Mouse (Mus musculus) ES-E14 (cell line): ENCODE results near the gene Polr2j. TPM values are rescaled to one million over a fixed set of nuclear protein-coding genes. Genes with fewer than 3 reads are reported as not detected.
A peak's percentile ranks its signal among the peaks of the same experiment; 100 is the strongest.

Source experiments
- DNase-seq: peaks from one replicate; pipeline ENCODE4 v3.0.0-alpha.2; 2013; ENCODE audit warnings: low read depth, low spot score
- H3K27ac ChIP-seq: 2 replicates; pipeline ENCODE4 v1.5.1; 2012; ENCODE audit warnings: low read depth, mild to moderate bottlenecking, low read length, moderate library complexity, mixed read lengths; ENCODE audit not compliant: poor library complexity, insufficient read depth, severe bottlenecking
- H3K36me3 ChIP-seq: 2 replicates; pipeline ENCODE4 v1.6.1; 2012; ENCODE audit warnings: mild to moderate bottlenecking, low read length, moderate library complexity, mixed read lengths; ENCODE audit not compliant: control insufficient read depth, poor library complexity, insufficient read depth, severe bottlenecking
- H3K4me1 ChIP-seq, 2 experiments: fragments of 150-350 bp in 1 of 2; sonication (generic) in 1 of 2; 2 replicates each; pipeline ENCODE4 v1.6.1; 2012; ENCODE audit warnings: low read length in 2 of 2, mild to moderate bottlenecking in 1 of 2, mixed read lengths in 1 of 2; ENCODE audit not compliant: control insufficient read depth in 2 of 2, insufficient read depth in 2 of 2, poor library complexity in 1 of 2
- H3K4me3 ChIP-seq, 2 experiments: fragments of 150-350 bp in 1 of 2; sonication (generic) in 1 of 2; 2 replicates each; pipeline ENCODE4 v1.5.1; 2012; ENCODE audit warnings: low read length in 2 of 2, low read depth in 1 of 2, mild to moderate bottlenecking in 1 of 2, mixed read lengths in 1 of 2; ENCODE audit not compliant: insufficient read depth in 1 of 2, poor library complexity in 1 of 2, severe bottlenecking in 1 of 2
- H3K9ac ChIP-seq: 2 replicates; pipeline ENCODE4 v1.6.1; 2012; ENCODE audit warnings: low read depth, mild to moderate bottlenecking, low read length, mixed read lengths; ENCODE audit not compliant: poor library complexity, insufficient read depth, severe bottlenecking
- H3K9me3 ChIP-seq: fragments of 150-350 bp; sonication (generic); 2 replicates; pipeline ENCODE4 v1.6.1; 2012; ENCODE audit warnings: low read depth, mild to moderate bottlenecking, low read length; ENCODE audit not compliant: control insufficient read depth, insufficient read depth
- CHD2 ChIP-seq: IDR thresholded peaks from 2 replicates; pipeline ENCODE4 v1.6.1; 2014; ENCODE audit warnings: mild to moderate bottlenecking, low read depth, low read length, inconsistent platforms
- HCFC1 ChIP-seq: IDR thresholded peaks from 2 replicates; pipeline ENCODE4 v1.6.1; 2012; ENCODE audit warnings: low read length, inconsistent platforms, borderline replicate concordance; ENCODE audit not compliant: insufficient read depth
- MAFK ChIP-seq: IDR thresholded peaks from 2 replicates; pipeline ENCODE4 v1.6.1; 2014; ENCODE audit warnings: mild to moderate bottlenecking, low read depth, low read length, inconsistent platforms; ENCODE audit not compliant: insufficient read depth
- ZC3H11A ChIP-seq: IDR thresholded peaks from 2 replicates; pipeline ENCODE4 v1.6.1; 2012; ENCODE audit warnings: low read depth, mild to moderate bottlenecking, inconsistent platforms, low read length, borderline replicate concordance
- ZNF384 ChIP-seq: IDR thresholded peaks from 2 replicates; pipeline ENCODE4 v1.6.1; 2012; ENCODE audit warnings: low read depth, low read length, inconsistent platforms
- in situ Hi-C, 2 experiments: fragments of 600-800 bp; cut with MboI; formaldehyde crosslinking; loops; one replicate each; pipeline ENCODE4 v1.15.1; 2025; ENCODE audit warnings: low sequenced_read_pairs in 2 of 2, inconsistent platforms in 1 of 2; ENCODE audit not compliant: unreplicated experiment in 2 of 2
- total RNA-seq: library from RNA; depleted of rRNA; stranded (reverse); fragments of 300-350 nt; gene quantifications from 2 replicates; pipeline ENCODE4 v1.2.3, GENCODE M21; 2012

Gene Polr2j
- total RNA-seq, 1 experiment: 195 TPM

DNA sequence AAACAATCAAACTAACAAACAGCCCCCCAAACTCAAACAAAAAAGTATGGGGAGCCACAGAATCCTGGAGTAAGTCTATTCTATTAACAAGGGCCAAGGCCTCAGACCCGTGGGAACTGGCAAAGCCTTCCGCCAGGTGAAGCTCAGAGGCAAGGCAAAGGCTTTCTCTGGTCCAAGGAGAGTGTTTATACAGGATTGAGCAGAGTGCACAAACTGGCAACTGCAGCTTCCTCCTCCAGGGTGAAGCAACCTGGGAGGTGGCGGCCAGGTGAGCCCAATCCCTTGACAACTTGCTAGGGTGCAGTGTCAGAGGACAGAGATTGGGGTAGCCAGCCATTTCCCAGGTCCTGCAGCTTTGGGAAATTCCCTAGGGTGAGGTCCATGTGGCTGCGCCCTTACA lies 50.9 kb downstream of the Polr2j start:
- DNase-seq: no peak

DNA sequence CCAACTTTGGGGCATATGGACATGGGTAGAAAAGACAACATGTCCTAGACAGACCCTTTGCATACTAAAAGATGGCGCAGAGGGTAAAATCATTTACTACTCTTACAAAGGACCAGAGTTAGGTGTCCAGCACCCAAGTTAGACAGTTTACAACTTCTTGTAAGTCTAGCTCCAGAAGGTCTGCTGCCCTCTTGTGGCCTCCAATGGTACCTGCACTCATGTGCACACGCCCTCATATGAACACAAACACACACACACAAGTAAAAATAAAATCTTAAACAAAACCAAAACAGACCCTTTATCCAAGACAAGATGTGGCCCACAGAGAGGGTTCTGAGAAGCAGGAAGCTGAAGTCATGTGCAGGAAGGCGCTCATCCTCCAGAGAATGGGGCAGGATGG lies 51.6 kb downstream of the Polr2j start:
- Histone ChIP-seq H3K36me3 (no peaks in the 10 kb centered on the region), H3K27ac (no peak overlapping the region), H3K4me3 (no peak overlapping the region), H3K4me1 (peaks cover 0 to 3% of the 10 kb centered on the region in 2 experiments; a peak in 1 of 4 replicates), H3K9me3 (no peaks in the 10 kb centered on the region), H3K9ac (no peak overlapping the region)
- TF ChIP-seq CHD2 (no peak), ZNF384 (no peak), MAFK (no peak), ZC3H11A (no peak), HCFC1 (no peak)
- DNase-seq: no peak
- in situ Hi-C loops: no loop called here

More for the DNA sequence above, 50.9 kb downstream of the Polr2j start:
- Histone ChIP-seq H3K9ac (no peak overlapping the region), H3K4me3 (no peak overlapping the region), H3K27ac (no peak overlapping the region), H3K4me1 (peaks cover 0 to 3% of the 10 kb centered on the region in 2 experiments; a peak in 1 of 4 replicates), H3K9me3 (no peaks in the 10 kb centered on the region), H3K36me3 (no peaks in the 10 kb centered on the region)
- in situ Hi-C loops: no loop called here
- TF ChIP-seq MAFK (no peak), HCFC1 (no peak), ZC3H11A (no peak), CHD2 (no peak), ZNF384 (no peak)

DNA sequence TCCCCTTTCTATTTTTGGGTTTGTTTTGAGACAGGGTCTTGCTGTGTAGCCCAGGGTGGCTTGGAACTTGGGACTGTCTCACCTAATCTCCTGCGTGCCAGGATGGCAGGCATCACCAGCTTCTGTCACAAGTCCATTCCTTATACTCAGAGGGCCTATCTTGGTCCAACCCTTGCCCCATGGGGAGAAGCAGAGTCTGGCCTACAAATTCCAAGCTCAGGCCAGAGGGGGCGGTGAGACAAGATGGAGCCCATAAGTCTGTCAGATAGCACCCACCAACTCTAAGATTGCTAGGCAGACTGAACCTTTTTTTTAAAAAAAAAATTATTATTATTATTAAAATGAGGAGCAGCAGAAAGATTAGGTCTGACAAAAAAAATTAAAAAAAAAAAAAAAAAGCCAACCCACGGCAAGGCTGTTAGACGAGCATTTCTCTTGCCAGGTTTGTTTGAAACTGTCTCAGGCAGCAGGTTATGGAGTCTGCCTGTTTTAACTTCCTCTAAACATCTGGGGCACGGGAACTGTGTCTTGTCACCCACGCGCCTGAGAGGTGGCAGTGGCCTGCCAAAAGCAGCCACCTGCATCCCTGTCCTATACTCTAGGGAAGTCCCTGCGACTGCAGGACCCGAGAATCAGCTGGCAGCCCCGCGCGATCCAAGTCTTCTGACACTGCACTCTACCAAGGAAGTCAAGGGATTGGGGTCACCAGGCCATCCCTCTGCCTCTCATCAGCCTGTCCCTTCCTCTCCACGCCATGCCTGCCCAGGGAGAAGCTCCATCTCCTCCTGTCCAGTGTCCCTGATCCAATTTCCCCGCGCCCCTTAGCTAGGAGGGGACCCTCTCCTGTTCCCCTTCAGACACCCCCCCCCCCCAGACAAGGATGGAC lies 53.4 kb downstream of the Polr2j start:
- Histone ChIP-seq H3K4me1 (peaks cover 0 to 3% of the 10 kb centered on the region in 2 experiments; a peak in 1 of 4 replicates), H3K9ac (peak overlapping the region; percentile 9; the same call in 1 of the 2 replicates), H3K4me3 (peak overlapping the region; percentile 54 to 67), H3K9me3 (no peaks in the 10 kb centered on the region), H3K27ac (no peak overlapping the region), H3K36me3 (no peaks in the 10 kb centered on the region)
- in situ Hi-C loops: no loop called here
- DNase-seq: no peak
- TF ChIP-seq CHD2: no peak
- no peak for TF ChIP-seq MAFK
- no peak for TF ChIP-seq HCFC1
- TF ChIP-seq ZNF384: no peak

DNA sequence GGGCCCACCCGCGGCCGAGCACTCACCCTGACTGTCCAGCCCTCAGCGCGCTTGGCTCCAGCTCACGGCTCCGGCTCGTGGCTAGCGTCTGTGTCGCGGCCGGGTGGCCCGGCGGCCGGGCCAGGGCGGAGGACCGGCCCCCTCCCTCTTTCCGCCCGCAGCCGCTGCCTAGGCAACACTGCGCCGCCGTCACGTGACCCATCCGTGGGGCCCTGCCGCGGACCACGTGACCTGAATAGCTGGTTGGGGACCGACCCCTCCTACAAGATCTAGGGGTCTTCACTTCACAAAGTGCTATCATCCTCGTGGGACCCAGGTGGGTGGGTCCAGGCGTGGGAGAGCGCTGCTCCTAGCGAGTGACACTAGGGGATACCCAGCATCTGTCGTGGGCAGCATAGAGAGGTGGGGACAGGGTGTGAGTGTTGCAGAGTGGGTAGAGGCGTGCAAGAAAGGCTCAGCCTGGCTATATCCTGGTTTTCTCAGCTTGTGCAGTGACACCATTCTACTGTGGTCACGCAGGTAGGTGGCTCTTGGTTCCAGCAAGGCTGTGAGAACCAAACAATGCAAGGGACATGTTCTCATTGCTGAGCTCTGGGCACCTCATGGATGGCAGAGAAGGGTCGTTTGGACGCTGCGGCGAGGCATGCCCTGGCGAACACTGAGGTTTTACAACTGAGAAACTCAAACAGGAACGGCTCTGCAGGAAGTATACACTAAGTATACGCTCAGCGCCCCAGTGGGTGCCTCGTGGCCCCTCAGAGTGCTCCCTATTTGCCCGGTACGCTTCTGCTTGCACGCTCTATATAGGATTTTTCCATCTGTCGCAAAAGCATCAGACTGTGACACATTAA lies 54.3 kb downstream of the Polr2j start, which contains the start of gene Orai2:
Gene Orai2 (minus strand): TSS at position 202 of the 851 bp plus-strand sequence.
- Histone ChIP-seq H3K27ac (no peak within 1 kb of the TSS), H3K9ac (peak within 1 kb of the TSS; percentile 29; the same call in 1 of the 2 replicates), H3K4me3 (peak within 1 kb of the TSS; percentile 54 to 67), H3K4me1 (peaks cover 0 to 3% of the 10 kb centered on the region in 2 experiments; a peak in 1 of 4 replicates), H3K9me3 (no peaks in the 10 kb centered on the region), H3K36me3 (no peaks in the 10 kb centered on the region)
- in situ Hi-C loops: no loop called here
- DNase-seq: no peak
- no peak for TF ChIP-seq HCFC1
- TF ChIP-seq CHD2: no peak
- no peak for TF ChIP-seq ZNF384
- no peak for TF ChIP-seq ZC3H11A
- TF ChIP-seq MAFK: no peak
